Mouse (Mus musculus) ES-Bruce4 (cell line): ENCODE data around the gene Kcnd3. TPM values are rescaled to one million over a fixed set of nuclear protein-coding genes. Genes with fewer than 3 reads are reported as not detected.
A peak's percentile ranks its signal among the peaks of the same experiment; 100 is the strongest.

Experiments
- H3K27ac ChIP-seq: 2 replicates; pipeline ENCODE4 v1.5.1; 2012; ENCODE audit warnings: low read length, inconsistent platforms; ENCODE audit not compliant: insufficient read depth
- H3K27me3 ChIP-seq: 2 replicates; pipeline ENCODE4 v1.6.1; 2012; ENCODE audit warnings: mild to moderate bottlenecking, low read length, inconsistent platforms; ENCODE audit not compliant: control insufficient read depth, poor library complexity, insufficient read depth, severe bottlenecking
- H3K36me3 ChIP-seq: 2 replicates; pipeline ENCODE4 v1.6.1; 2012; ENCODE audit warnings: inconsistent platforms, mild to moderate bottlenecking, low read length, moderate library complexity; ENCODE audit not compliant: control insufficient read depth, poor library complexity, insufficient read depth, severe bottlenecking
- H3K4me1 ChIP-seq: one replicate; pipeline ENCODE4 v1.8.1; 2011; ENCODE audit warnings: low read length; ENCODE audit not compliant: control insufficient read depth, insufficient read depth
- H3K4me3 ChIP-seq: 2 replicates; pipeline ENCODE4 v1.5.1; 2011; ENCODE audit warnings: low read depth, mild to moderate bottlenecking, low read length
- H3K9ac ChIP-seq: 2 replicates; pipeline ENCODE4 v1.6.1; 2012; ENCODE audit warnings: low read depth, mild to moderate bottlenecking, inconsistent platforms; ENCODE audit not compliant: poor library complexity, severe bottlenecking
- H3K9me3 ChIP-seq: replicated peaks from 2 replicates; pipeline ENCODE4 v1.6.1; 2012; ENCODE audit warnings: mild to moderate bottlenecking, low read length, inconsistent platforms; ENCODE audit not compliant: control insufficient read depth, poor library complexity, insufficient read depth, severe bottlenecking
- CTCF ChIP-seq: IDR thresholded peaks from one replicate; pipeline ENCODE4 v1.8.1; 2011; ENCODE audit warnings: low read depth, low read length
- EP300 ChIP-seq: IDR thresholded peaks from 2 replicates; pipeline ENCODE4 v1.6.1; 2011; ENCODE audit warnings: low read depth, low read length; ENCODE audit not compliant: insufficient read depth
- POLR2A ChIP-seq: IDR thresholded peaks from one replicate; pipeline ENCODE4 v1.8.1; 2011; ENCODE audit warnings: low read length; ENCODE audit not compliant: insufficient read depth
- polyA plus RNA-seq: library from polyadenylated mRNA; stranded (reverse); fragments of >200 nt; gene quantifications from 2 replicates; pipeline ENCODE4 v1.2.4, GENCODE M21; 2011; ENCODE audit warnings: low read depth; ENCODE audit not compliant: missing spikeins, insufficient read depth, insufficient read length

Gene Kcnd3
- polyA plus RNA-seq, 1 experiment: not detected

DNA sequence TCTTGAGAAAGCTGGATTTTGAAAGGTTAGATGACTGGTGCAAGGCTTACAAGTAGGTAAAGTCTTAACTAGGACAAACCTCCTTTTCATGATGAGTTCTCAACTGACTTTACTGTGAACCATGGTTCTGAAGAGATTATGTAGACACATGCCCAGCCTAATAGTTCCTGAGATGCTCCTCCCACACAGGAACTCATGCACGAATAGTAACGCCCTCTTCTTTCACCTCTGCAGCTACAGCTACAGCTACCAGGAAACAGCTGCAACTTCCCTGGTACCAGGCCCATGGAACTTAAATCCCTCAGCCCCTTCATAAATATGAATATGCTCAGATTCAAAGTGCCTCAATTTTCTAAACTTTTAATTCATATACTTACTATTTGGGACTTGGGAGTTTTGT lies 223.8 kb downstream of the Kcnd3 start:
- H3K9me3 ChIP-seq: no peaks in the 10 kb centered on the region
- H3K4me3 ChIP-seq: no peak overlapping the region
- peaks cover 26% of the 10 kb centered on the region for H3K36me3 ChIP-seq
- H3K27ac ChIP-seq: no peak overlapping the region
- H3K9ac ChIP-seq: no peak overlapping the region
- no peak for TF ChIP-seq POLR2A
- TF ChIP-seq EP300: no peak
- TF ChIP-seq CTCF: no peak
- H3K4me1 ChIP-seq: no peaks in the 10 kb centered on the region
- H3K27me3 ChIP-seq: no peaks in the 10 kb centered on the region

DNA sequence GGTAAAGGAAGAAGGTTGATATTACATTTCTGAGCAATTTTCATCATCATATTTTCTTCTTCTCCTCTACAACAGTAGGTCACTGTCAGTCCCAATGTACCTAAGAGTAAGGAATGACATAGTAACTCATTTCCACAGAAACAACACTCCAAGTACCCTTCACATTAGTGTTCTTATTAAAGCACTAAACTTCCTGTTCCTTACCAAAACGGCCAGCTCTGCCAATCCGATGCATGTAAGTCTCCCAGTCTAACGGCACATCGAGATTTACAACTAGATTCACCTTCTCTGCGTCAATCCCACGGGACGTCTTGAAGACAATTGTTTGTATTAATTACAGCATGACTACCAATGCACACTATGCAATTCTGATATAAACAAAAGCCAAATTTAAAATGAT lies 228.2 kb downstream of the Kcnd3 start:
- no peaks in the 10 kb centered on the region for H3K9me3 ChIP-seq
- H3K4me1 ChIP-seq: no peaks in the 10 kb centered on the region
- no peaks in the 10 kb centered on the region for H3K27me3 ChIP-seq
- H3K4me3 ChIP-seq: no peak overlapping the region
- no peak overlapping the region for H3K9ac ChIP-seq
- peaks cover 50% of the 10 kb centered on the region for H3K36me3 ChIP-seq
- TF ChIP-seq POLR2A (no peak), EP300 (no peak), CTCF (no peak)
- H3K27ac ChIP-seq: no peak overlapping the region

DNA sequence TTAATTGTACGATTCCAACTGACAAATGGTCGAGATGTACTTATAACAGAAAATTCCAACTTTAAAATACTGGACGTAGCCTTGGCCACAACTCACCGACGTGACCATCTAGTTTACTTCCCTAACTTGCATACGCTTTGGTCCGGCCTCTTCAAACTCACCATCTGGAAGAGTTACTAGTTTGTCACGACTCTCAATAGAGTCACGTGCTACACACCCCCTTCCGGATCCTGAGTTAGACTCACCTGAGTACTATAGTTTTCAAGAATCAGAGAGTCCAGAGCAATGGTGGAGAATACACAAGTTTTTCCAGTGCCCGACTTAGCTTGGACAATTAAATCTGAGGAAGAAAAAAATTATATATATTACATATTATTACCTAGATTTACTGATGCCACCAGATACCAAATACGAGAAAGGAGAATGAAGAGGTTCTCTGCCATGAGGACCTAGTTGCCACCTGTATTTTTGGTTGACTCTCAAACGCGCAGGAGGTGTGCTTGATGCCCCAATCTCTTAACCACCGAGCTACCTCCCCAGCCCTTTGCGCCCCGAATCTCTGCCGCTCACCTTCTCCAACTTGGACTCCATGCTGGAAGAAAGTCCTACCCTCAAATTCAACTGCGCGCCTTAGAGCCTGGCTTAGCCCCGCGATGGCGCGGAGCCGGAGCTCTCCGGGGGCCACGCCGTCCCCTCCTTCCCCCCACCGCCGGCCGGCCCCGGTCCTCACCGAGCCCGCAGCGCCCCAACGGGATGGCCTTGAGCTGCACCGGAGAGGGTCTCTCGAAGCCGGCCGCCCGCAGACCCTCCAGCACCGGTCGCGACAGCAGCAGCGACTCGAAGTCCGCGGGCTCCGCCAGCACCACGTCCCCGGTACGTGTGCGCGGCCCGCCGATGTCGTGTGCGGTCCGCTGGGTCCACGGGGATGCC lies 234.5 kb downstream of the Kcnd3 start:
- Histone ChIP-seq H3K27ac (no peak overlapping the region), H3K4me3 (peak overlapping the region; percentile 94), H3K36me3 (peaks cover 22% of the 10 kb centered on the region), H3K9me3 (no peaks in the 10 kb centered on the region), H3K4me1 (no peaks in the 10 kb centered on the region), H3K27me3 (no peaks in the 10 kb centered on the region), H3K9ac (peak overlapping the region; percentile 94)
- no peak for TF ChIP-seq EP300
- TF ChIP-seq POLR2A: no peak
- TF ChIP-seq CTCF: no peak

DNA sequence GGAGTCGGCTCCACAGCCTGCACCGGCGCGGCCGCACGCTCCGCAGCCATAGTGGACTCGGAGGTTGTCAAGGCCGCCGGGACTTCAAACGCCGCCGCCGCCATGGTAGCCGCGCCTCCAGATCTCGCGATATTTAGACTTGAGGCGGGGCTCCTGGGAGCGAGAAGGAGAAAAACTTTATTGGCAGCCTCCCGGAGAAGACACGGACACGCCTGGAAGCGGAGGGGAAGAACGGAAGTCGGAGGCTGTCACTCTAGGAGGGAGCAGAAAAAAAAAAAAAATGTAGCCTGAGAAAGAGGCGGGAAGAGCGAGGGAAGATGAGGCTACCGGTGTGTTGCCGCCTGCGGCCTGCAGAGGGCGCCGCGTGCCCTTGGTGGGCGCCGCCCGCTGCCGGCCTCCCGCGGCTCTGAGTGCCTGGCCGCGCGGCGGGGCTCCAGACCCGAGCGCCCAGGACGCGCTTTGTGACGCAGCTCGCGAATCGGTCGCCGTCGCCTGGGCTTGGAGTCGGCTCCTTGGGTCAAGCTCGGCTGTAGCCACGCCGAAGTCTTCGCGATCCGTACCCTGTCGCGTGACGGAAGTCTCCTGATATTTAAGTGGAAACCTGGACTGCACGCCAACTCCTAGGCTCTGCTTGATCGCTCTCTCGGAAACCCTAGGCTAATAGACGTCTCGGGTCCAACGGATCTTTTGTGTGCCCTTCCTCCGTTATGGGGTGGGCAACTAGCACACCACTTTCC lies 235.4 kb downstream of the Kcnd3 start, which contains the start of gene Ddx20:
Ddx20 (minus strand) TSS at position 251 of the 737 bp plus-strand sequence.
- peak within 1 kb of the TSS; percentile 94 for H3K9ac ChIP-seq
- peaks cover 17% of the 10 kb centered on the region for H3K36me3 ChIP-seq
- TF ChIP-seq CTCF: peak; percentile 71
- TF ChIP-seq POLR2A: no peak
- TF ChIP-seq EP300: peak; percentile 60; the same call in 1 of the 2 replicates
- H3K4me1 ChIP-seq: no peaks in the 10 kb centered on the region
- H3K27ac ChIP-seq: no peak within 1 kb of the TSS
- peak within 1 kb of the TSS; percentile 94 for H3K4me3 ChIP-seq
- no peaks in the 10 kb centered on the region for H3K9me3 ChIP-seq
- H3K27me3 ChIP-seq: no peaks in the 10 kb centered on the region

DNA sequence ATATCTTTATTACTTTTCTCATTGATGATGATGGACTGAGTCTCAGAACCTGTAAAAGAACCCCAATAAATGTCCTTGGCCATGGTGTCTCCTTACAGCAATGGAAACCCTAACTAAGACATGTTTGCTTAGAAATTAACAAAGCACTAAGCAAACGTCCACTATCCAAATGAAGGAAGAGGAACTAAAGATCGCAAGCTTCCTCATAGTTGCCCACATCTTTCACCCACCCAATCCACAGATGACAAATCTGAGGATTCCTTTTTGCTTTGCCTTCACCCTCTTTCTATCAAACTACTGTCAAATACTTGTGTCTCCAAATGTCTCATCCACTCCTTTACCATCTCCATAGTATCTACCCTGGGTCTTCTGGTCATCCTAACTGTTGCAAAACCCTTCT lies 236.4 kb downstream of the Kcnd3 start:
- no peaks in the 10 kb centered on the region for H3K9me3 ChIP-seq
- H3K27me3 ChIP-seq: no peaks in the 10 kb centered on the region
- no peak overlapping the region for H3K27ac ChIP-seq
- no peaks in the 10 kb centered on the region for H3K4me1 ChIP-seq
- TF ChIP-seq CTCF: no peak
- peak overlapping the region; percentile 82; the same call in 1 of the 2 replicates for H3K9ac ChIP-seq
- no peak overlapping the region for H3K4me3 ChIP-seq
- peaks cover 9% of the 10 kb centered on the region for H3K36me3 ChIP-seq
